Mouse (Mus musculus): ENCODE measurements around the gene Cacna1e. TPM values are rescaled to one million over a fixed set of nuclear protein-coding genes. Genes with fewer than 3 reads are reported as not detected.

Gene Cacna1e
- polyA plus RNA-seq (2015; fragmentation: Nextera tagmentation; extraction: Ambion mirVana) = 1.3 and 1.4 TPM in 2 replicates

DNA sequence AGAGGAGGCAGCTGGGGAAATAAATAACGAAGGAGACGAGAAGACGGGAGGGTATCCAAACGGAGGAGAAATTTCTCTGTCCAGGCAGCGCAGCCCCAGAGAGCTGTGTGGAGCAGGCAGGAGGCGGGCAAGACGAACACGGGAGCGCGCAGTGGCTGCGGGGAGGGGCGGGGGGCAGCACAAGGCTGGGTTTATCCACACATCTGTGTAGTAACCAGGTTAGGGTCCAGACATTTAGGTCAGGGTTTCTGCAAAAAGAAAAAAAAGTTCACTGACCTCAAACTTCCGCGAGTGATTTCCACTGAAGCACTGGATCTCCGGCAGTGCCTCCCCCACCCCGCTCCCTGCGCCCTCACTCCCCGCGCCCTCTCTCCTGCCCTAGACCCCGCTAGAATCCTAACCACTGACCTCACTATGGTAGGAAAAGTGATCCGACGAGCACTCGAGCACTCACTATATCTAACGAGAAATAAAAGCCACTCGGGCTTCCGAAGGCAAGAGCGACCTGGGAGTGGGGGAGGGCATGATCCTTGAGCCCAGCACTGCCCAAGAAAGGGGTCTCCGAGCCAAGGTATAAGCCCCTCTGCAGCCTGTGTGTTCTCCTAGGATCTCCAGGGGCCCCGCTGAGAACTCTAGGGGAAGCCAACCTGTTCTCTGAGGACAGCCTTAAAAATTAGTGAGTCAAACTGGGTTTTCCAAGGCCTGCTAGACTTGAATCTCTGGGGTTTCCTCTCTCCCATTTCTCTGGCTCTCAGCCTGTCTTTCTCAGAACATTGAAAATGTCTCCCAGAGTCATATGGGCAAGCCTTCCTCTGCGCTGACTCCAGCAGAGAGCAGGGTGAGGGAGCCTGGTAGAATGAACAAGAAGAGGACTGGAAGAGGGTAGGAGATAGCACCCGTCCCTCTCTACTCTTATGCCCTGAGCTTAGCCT, at the start of gene Cacna1e:
TSS of gene Cacna1e (minus strand) at position 227 of the 932 bp plus-strand sequence.
- H3K9ac ChIP-seq = no peak within 1 kb of the TSS; the same call in 1 of the 2 replicates
- no peak for ATAC-seq (ENCODE audit: insufficient number of reproducible peaks, low FRiP score, low TSS enrichment, low read depth)
- 6% methylated on average over 31 of the region's 31 CpGs for WGBS
- peaks cover 13% of the 10 kb centered on the region for H3K4me1 ChIP-seq
- no peak within 1 kb of the TSS for H3K27ac ChIP-seq (replicated peaks)
- H3K9me3 ChIP-seq (replicated peaks) = no peaks in the 10 kb centered on the region
- peaks cover 33% of the 10 kb centered on the region for H3K27me3 ChIP-seq
- peak within 1 kb of the TSS; percentile 76 for H3K4me2 ChIP-seq (replicated peaks)
- no peaks in the 10 kb centered on the region for H3K36me3 ChIP-seq
- peak within 1 kb of the TSS; percentile 43 for H3K4me3 ChIP-seq (replicated peaks)

DNA sequence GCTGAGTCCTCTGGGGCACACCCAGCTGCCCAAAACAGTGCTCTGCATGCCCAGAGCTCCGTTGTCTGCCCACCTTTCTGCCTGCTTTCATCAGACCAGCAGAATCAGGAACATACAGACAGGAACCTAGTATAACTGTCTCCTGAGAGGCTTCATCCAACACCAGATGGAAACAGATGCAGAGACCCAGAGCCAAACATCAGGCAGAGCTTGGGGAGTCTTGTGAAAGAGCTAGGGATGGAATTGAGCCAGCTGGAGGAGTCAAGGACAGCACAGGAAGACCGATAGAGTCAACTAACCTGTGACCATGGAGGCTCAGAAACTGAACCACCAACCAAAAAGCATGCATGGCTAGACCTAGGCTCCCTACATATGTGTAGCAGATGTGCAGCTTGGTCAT, 34.1 kb upstream of the Cacna1e start:
- Histone ChIP-seq H3K9ac (no peak overlapping the region), H3K4me2 (replicated peaks) (no peak overlapping the region), H3K4me3 (replicated peaks) (no peak overlapping the region), H3K4me1 (no peaks in the 10 kb centered on the region), H3K27ac (replicated peaks) (no peak overlapping the region), H3K9me3 (replicated peaks) (no peaks in the 10 kb centered on the region), H3K27me3 (no peaks in the 10 kb centered on the region), H3K36me3 (no peaks in the 10 kb centered on the region)
- 0 out of 2 replicates have a peak, but pooled peaks have one; percentile 4 for ATAC-seq (ENCODE audit: insufficient number of reproducible peaks, low FRiP score, low TSS enrichment, low read depth)
- WGBS = 63% methylated on average over 2 of the region's 2 CpGs

GRCm38 (mm10) chr1:154917438-154917837, 33.1 kb upstream of the Cacna1e start:
- H3K4me1 ChIP-seq = no peaks in the 10 kb centered on the region
- no peaks in the 10 kb centered on the region for H3K27me3 ChIP-seq
- no peaks in the 10 kb centered on the region for H3K9me3 ChIP-seq (replicated peaks)
- 40% methylated on average over 6 of the region's 6 CpGs for WGBS
- no peak for ATAC-seq (ENCODE audit: insufficient number of reproducible peaks, low FRiP score, low TSS enrichment, low read depth)
- no peak overlapping the region for H3K27ac ChIP-seq (replicated peaks)
- no peaks in the 10 kb centered on the region for H3K36me3 ChIP-seq
- no peak overlapping the region for H3K4me3 ChIP-seq (replicated peaks)
- no peak overlapping the region for H3K9ac ChIP-seq
- H3K4me2 ChIP-seq (replicated peaks) = no peak overlapping the region

GRCm38 (mm10) chr1:154909554-154909953, 25.3 kb upstream of the Cacna1e start:
- Histone ChIP-seq H3K27me3 (no peaks in the 10 kb centered on the region), H3K4me3 (replicated peaks) (no peak overlapping the region), H3K36me3 (no peaks in the 10 kb centered on the region), H3K27ac (replicated peaks) (no peak overlapping the region), H3K9ac (no peak overlapping the region), H3K4me1 (no peaks in the 10 kb centered on the region), H3K9me3 (replicated peaks) (no peaks in the 10 kb centered on the region), H3K4me2 (replicated peaks) (no peak overlapping the region)
- WGBS = 67% methylated on average over 2 of the region's 2 CpGs
- ATAC-seq (ENCODE audit: insufficient number of reproducible peaks, low FRiP score, low TSS enrichment, low read depth) = no peak

- WGBS = 88% methylated on average over 2 of the region's 2 CpGs
- no peaks in the 10 kb centered on the region for H3K9me3 ChIP-seq (replicated peaks)
- H3K4me2 ChIP-seq (replicated peaks) = no peak overlapping the region
- H3K4me3 ChIP-seq (replicated peaks) = no peak overlapping the region
- H3K27me3 ChIP-seq = no peaks in the 10 kb centered on the region
- no peak overlapping the region for H3K9ac ChIP-seq
- no peak for ATAC-seq (ENCODE audit: insufficient number of reproducible peaks, low FRiP score, low TSS enrichment, low read depth)
- no peak overlapping the region for H3K27ac ChIP-seq (replicated peaks)
- no peaks in the 10 kb centered on the region for H3K4me1 ChIP-seq
- H3K36me3 ChIP-seq = no peaks in the 10 kb centered on the region
These were observed 13.1 kb upstream of the Cacna1e start for GRCm38 (mm10) chr1:154897390-154897789.

GRCm38 (mm10) chr1:154890244-154890643, 5.9 kb upstream of the Cacna1e start:
- ATAC-seq (ENCODE audit: insufficient number of reproducible peaks, low FRiP score, low TSS enrichment, low read depth) = no peak
- H3K27ac ChIP-seq (replicated peaks) = no peak overlapping the region
- H3K9me3 ChIP-seq (replicated peaks) = no peaks in the 10 kb centered on the region
- peaks cover 7% of the 10 kb centered on the region for H3K27me3 ChIP-seq
- no peaks in the 10 kb centered on the region for H3K36me3 ChIP-seq
- H3K4me3 ChIP-seq (replicated peaks) = no peak overlapping the region
- WGBS = 78% methylated on average over 5 of the region's 5 CpGs
- no peak overlapping the region for H3K9ac ChIP-seq
- no peaks in the 10 kb centered on the region for H3K4me1 ChIP-seq
- no peak overlapping the region for H3K4me2 ChIP-seq (replicated peaks)

GRCm38 (mm10) chr1:154888495-154888894, 4.2 kb upstream of the Cacna1e start:
- Histone ChIP-seq H3K9me3 (replicated peaks) (no peaks in the 10 kb centered on the region), H3K4me2 (replicated peaks) (no peak overlapping the region), H3K4me1 (peaks cover 11% of the 10 kb centered on the region), H3K9ac (no peak overlapping the region), H3K36me3 (no peaks in the 10 kb centered on the region), H3K27me3 (peaks cover 18% of the 10 kb centered on the region), H3K27ac (replicated peaks) (no peak overlapping the region), H3K4me3 (replicated peaks) (no peak overlapping the region)
- WGBS = 58% methylated on average over 5 of the region's 5 CpGs
- no peak for ATAC-seq (ENCODE audit: insufficient number of reproducible peaks, low FRiP score, low TSS enrichment, low read depth)

DNA sequence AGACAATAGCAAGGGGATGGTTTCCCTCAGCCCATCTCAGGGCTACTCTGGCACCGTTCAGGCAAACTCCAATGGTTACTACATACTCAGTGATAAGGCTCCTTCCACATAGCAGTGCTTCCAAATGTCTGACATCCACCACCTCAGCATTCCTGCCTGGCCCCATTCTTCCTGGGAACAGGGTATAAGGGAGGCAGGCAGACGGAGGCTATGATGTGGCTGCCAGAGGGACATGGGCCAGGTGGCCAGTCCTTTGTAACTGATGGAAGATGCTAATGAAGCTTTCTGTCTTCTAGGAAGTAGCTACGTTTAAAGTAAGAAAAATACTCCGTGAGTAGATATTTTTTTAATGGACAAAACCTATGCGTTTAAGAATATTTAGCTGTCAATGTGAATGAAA, 3.7 kb upstream of the Cacna1e start:
- H3K36me3 ChIP-seq = no peaks in the 10 kb centered on the region
- peaks cover 23% of the 10 kb centered on the region for H3K27me3 ChIP-seq

GRCm38 (mm10) chr1:154887546-154887945, 3.2 kb upstream of the Cacna1e start:
- H3K4me1 ChIP-seq = peaks cover 13% of the 10 kb centered on the region
- H3K27me3 ChIP-seq = peaks cover 28% of the 10 kb centered on the region
- H3K27ac ChIP-seq (replicated peaks) = no peak overlapping the region
- WGBS = 80% methylated on average over 3 of the region's 3 CpGs
- H3K4me3 ChIP-seq (replicated peaks) = no peak overlapping the region
- ATAC-seq (ENCODE audit: insufficient number of reproducible peaks, low FRiP score, low TSS enrichment, low read depth) = no peak
- no peak overlapping the region for H3K9ac ChIP-seq
- H3K4me2 ChIP-seq (replicated peaks) = no peak overlapping the region
- no peaks in the 10 kb centered on the region for H3K36me3 ChIP-seq
- no peaks in the 10 kb centered on the region for H3K9me3 ChIP-seq (replicated peaks)

More for the DNA sequence above, 3.7 kb upstream of the Cacna1e start:
- no peak overlapping the region for H3K27ac ChIP-seq (replicated peaks)
- H3K4me3 ChIP-seq (replicated peaks) = no peak overlapping the region
- no peak for ATAC-seq (ENCODE audit: insufficient number of reproducible peaks, low FRiP score, low TSS enrichment, low read depth)
- peaks cover 13% of the 10 kb centered on the region for H3K4me1 ChIP-seq
- H3K4me2 ChIP-seq (replicated peaks) = no peak overlapping the region
- no peak overlapping the region for H3K9ac ChIP-seq
- H3K9me3 ChIP-seq (replicated peaks) = no peaks in the 10 kb centered on the region
- WGBS = 78% methylated on average over 5 of the region's 5 CpGs

DNA sequence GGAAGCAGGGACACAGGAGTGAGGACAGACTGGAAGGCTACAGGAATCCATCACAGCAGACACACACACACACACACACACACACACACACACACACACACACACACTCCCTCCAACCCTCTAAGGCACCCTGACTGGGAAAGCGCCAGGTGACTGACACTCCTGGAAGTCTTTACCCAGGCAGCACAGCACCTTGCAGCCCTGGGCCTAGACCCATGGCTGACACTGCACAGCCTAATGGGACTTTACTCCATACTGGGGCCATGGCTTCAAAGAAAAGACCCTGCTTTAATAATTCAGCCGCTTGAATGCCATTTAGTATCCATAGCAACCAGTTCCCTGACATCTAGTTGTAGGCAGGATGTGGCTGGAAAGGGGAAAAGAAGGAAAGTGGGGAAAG, 2.3 kb upstream of the Cacna1e start:
- no peak for ATAC-seq (ENCODE audit: insufficient number of reproducible peaks, low FRiP score, low TSS enrichment, low read depth)
- no peak overlapping the region for H3K27ac ChIP-seq (replicated peaks)
- 37% methylated on average over 2 of the region's 2 CpGs for WGBS
- no peak overlapping the region for H3K4me3 ChIP-seq (replicated peaks)
- H3K4me1 ChIP-seq = peaks cover 13% of the 10 kb centered on the region
- H3K9ac ChIP-seq = no peak overlapping the region
- no peak overlapping the region for H3K4me2 ChIP-seq (replicated peaks)
- H3K27me3 ChIP-seq = peaks cover 33% of the 10 kb centered on the region
- H3K36me3 ChIP-seq = no peaks in the 10 kb centered on the region
- no peaks in the 10 kb centered on the region for H3K9me3 ChIP-seq (replicated peaks)

DNA sequence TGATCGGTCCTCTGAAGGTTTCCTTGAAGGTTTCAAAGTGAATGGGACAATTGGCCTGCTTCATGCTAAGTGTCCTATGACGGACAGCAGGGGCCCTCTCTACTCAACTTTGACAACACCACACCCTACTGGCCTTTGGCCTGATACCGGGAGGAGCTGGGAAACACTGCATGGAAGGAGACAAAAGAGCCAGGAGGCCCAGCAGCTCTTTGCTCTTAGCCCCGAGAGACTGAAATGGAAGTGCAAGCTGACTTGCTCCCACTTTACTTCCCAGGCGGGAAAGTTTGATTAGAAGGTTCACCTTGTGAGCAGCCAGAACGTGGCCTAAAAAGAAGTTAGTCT, 877 bp upstream of the Cacna1e start:
- Histone ChIP-seq H3K9ac (no peak overlapping the region), H3K4me2 (replicated peaks) (no peak overlapping the region), H3K4me3 (replicated peaks) (no peak overlapping the region), H3K27ac (replicated peaks) (no peak overlapping the region), H3K9me3 (replicated peaks) (no peaks in the 10 kb centered on the region), H3K27me3 (peaks cover 33% of the 10 kb centered on the region), H3K4me1 (peaks cover 13% of the 10 kb centered on the region), H3K36me3 (no peaks in the 10 kb centered on the region)
- 58% methylated on average over 6 of the region's 6 CpGs for WGBS
- no peak for ATAC-seq (ENCODE audit: insufficient number of reproducible peaks, low FRiP score, low TSS enrichment, low read depth)
